Mouse (Mus musculus): ENCODE data around the gene Cytip. TPM values are rescaled to one million over a fixed set of nuclear protein-coding genes. Genes with fewer than 3 reads are reported as not detected.
"Not testable (repeated sequence)": the region's sequence is repeated elsewhere in the genome, so short reads cannot be mapped to it uniquely, and the experiment has no call there.

The Cytip gene
- polyA plus RNA-seq, 1 experiment from 2014 or later: 1.6 TPM

- Histone ChIP-seq H3K9me3 (no peaks in the 10 kb centered on the region), H3K36me3 (no peaks in the 10 kb centered on the region), H3K27me3 (no peaks in the 10 kb centered on the region), H3K4me1 (peaks cover under 1% of the 10 kb centered on the region), H3K27ac (no peak overlapping the region), H3K4me3 (no peak overlapping the region), H3K9ac (no peak overlapping the region), H3K4me2 (replicated peaks) (no peak overlapping the region)
- 82% methylated on average over 1 of the region's 1 CpGs for WGBS
- no peak for ATAC-seq (ENCODE audit: low FRiP score, low read depth)
Measured at GRCm38 (mm10) chr2:58140531-58140930, 54.8 kb downstream of the Cytip start.

- no peaks in the 10 kb centered on the region for H3K36me3 ChIP-seq
- no peak overlapping the region for H3K9ac ChIP-seq
- no peak overlapping the region for H3K27ac ChIP-seq
- no peak for ATAC-seq (ENCODE audit: low FRiP score, low read depth)
- H3K4me1 ChIP-seq: peaks cover 9% of the 10 kb centered on the region
- no peaks in the 10 kb centered on the region for H3K9me3 ChIP-seq
- no peaks in the 10 kb centered on the region for H3K27me3 ChIP-seq
- no peak overlapping the region for H3K4me2 ChIP-seq (replicated peaks)
- H3K4me3 ChIP-seq: no peak overlapping the region
- WGBS: 83% methylated on average over 5 of the region's 5 CpGs
Measured at GRCm38 (mm10) chr2:58138611-58139010, 56.7 kb downstream of the Cytip start.

- Histone ChIP-seq H3K9ac (no peak overlapping the region), H3K27ac (no peak overlapping the region), H3K4me1 (peaks cover 9% of the 10 kb centered on the region), H3K36me3 (no peaks in the 10 kb centered on the region), H3K27me3 (no peaks in the 10 kb centered on the region), H3K9me3 (no peaks in the 10 kb centered on the region), H3K4me2 (replicated peaks) (no peak overlapping the region), H3K4me3 (no peak overlapping the region)
- WGBS: 83% methylated on average over 7 of the region's 7 CpGs
- no peak for ATAC-seq (ENCODE audit: low FRiP score, low read depth)
Measured at GRCm38 (mm10) chr2:58137676-58138075, 57.7 kb downstream of the Cytip start.

GRCm38 (mm10) chr2:58136526-58136925, 58.8 kb downstream of the Cytip start:
- Histone ChIP-seq H3K27me3 (no peaks in the 10 kb centered on the region), H3K9ac (no peak overlapping the region), H3K27ac (no peak overlapping the region), H3K9me3 (no peaks in the 10 kb centered on the region), H3K36me3 (no peaks in the 10 kb centered on the region), H3K4me1 (peaks cover 9% of the 10 kb centered on the region), H3K4me2 (replicated peaks) (no peak overlapping the region), H3K4me3 (no peak overlapping the region)
- WGBS: 88% methylated on average over 4 of the region's 4 CpGs
- ATAC-seq (ENCODE audit: low FRiP score, low read depth): no peak

GRCm38 (mm10) chr2:58135061-58135463, 60.3 kb downstream of the Cytip start:
- Histone ChIP-seq H3K27me3 (no peaks in the 10 kb centered on the region), H3K4me3 (no peak overlapping the region), H3K4me2 (replicated peaks) (no peak overlapping the region), H3K4me1 (peaks cover 9% of the 10 kb centered on the region), H3K9ac (no peak overlapping the region), H3K27ac (peak overlapping the region; percentile 64; the same call in 1 of the 2 replicates), H3K36me3 (no peaks in the 10 kb centered on the region), H3K9me3 (no peaks in the 10 kb centered on the region)
- ATAC-seq (ENCODE audit: low FRiP score, low read depth): peak; percentile 67
- 47% methylated on average over 2 of the region's 2 CpGs for WGBS

- Histone ChIP-seq H3K9ac (no peak overlapping the region), H3K27me3 (no peaks in the 10 kb centered on the region), H3K27ac (no peak overlapping the region), H3K9me3 (no peaks in the 10 kb centered on the region), H3K4me1 (peaks cover 9% of the 10 kb centered on the region), H3K4me2 (replicated peaks) (no peak overlapping the region), H3K36me3 (no peaks in the 10 kb centered on the region), H3K4me3 (no peak overlapping the region)
- no peak for ATAC-seq (ENCODE audit: low FRiP score, low read depth)
- WGBS: 73% methylated on average over 2 of the region's 2 CpGs
Measured at GRCm38 (mm10) chr2:58132597-58132996, 62.7 kb downstream of the Cytip start.

GRCm38 (mm10) chr2:58129903-58130302, 65.4 kb downstream of the Cytip start:
- no peaks in the 10 kb centered on the region for H3K27me3 ChIP-seq
- no peaks in the 10 kb centered on the region for H3K9me3 ChIP-seq
- H3K4me3 ChIP-seq: no peak overlapping the region
- H3K36me3 ChIP-seq: no peaks in the 10 kb centered on the region
- H3K4me1 ChIP-seq: peaks cover 3% of the 10 kb centered on the region
- H3K27ac ChIP-seq: no peak overlapping the region
- WGBS: 81% methylated on average over 5 of the region's 5 CpGs
- no peak overlapping the region for H3K9ac ChIP-seq
- no peak for ATAC-seq (ENCODE audit: low FRiP score, low read depth)
- H3K4me2 ChIP-seq (replicated peaks): no peak overlapping the region

GRCm38 (mm10) chr2:58111105-58111504, 84.2 kb downstream of the Cytip start:
- Histone ChIP-seq H3K9me3 (no peaks in the 10 kb centered on the region), H3K36me3 (no peaks in the 10 kb centered on the region), H3K4me3 (no peak overlapping the region), H3K4me1 (no peaks in the 10 kb centered on the region), H3K27ac (no peak overlapping the region), H3K4me2 (replicated peaks) (no peak overlapping the region), H3K9ac (no peak overlapping the region), H3K27me3 (no peaks in the 10 kb centered on the region)
- no peak for ATAC-seq (ENCODE audit: low FRiP score, low read depth)
- WGBS: 82% methylated on average over 4 of the region's 4 CpGs

- H3K36me3 ChIP-seq; H3K27ac ChIP-seq; H3K4me1 ChIP-seq; H3K9me3 ChIP-seq; H3K4me3 ChIP-seq; H3K27me3 ChIP-seq; H3K4me2 ChIP-seq (replicated peaks); H3K9ac ChIP-seq; ATAC-seq (ENCODE audit: low FRiP score, low read depth): not testable (repeated sequence)
- WGBS: 88% methylated on average over 16 of the region's 16 CpGs
Measured at GRCm38 (mm10) chr2:58107887-58108286, 87.4 kb downstream of the Cytip start.

GRCm38 (mm10) chr2:58107046-58107445, 88.3 kb downstream of the Cytip start:
- no peaks in the 10 kb centered on the region for H3K4me1 ChIP-seq
- 84% methylated on average over 6 of the region's 6 CpGs for WGBS
- H3K9me3 ChIP-seq: no peaks in the 10 kb centered on the region
- no peaks in the 10 kb centered on the region for H3K36me3 ChIP-seq
- H3K27me3 ChIP-seq: no peaks in the 10 kb centered on the region
- no peak overlapping the region for H3K4me3 ChIP-seq
- no peak overlapping the region for H3K9ac ChIP-seq
- H3K4me2 ChIP-seq (replicated peaks): no peak overlapping the region
- ATAC-seq (ENCODE audit: low FRiP score, low read depth): no peak
- no peak overlapping the region for H3K27ac ChIP-seq

- H3K36me3 ChIP-seq: no peaks in the 10 kb centered on the region
- no peaks in the 10 kb centered on the region for H3K27me3 ChIP-seq
- H3K9ac ChIP-seq: no peak overlapping the region
- H3K4me1 ChIP-seq: no peaks in the 10 kb centered on the region
- no peak overlapping the region for H3K4me3 ChIP-seq
- no peak overlapping the region for H3K27ac ChIP-seq
- H3K4me2 ChIP-seq (replicated peaks): no peak overlapping the region
- no peak for ATAC-seq (ENCODE audit: low FRiP score, low read depth)
- no peaks in the 10 kb centered on the region for H3K9me3 ChIP-seq
- 43% methylated on average over 1 of the region's 1 CpGs for WGBS
Measured at GRCm38 (mm10) chr2:58094818-58095217, 100.5 kb downstream of the Cytip start.

GRCm38 (mm10) chr2:58086420-58086819, 108.9 kb downstream of the Cytip start:
- H3K4me2 ChIP-seq (replicated peaks): no peak overlapping the region
- no peak overlapping the region for H3K27ac ChIP-seq
- H3K4me3 ChIP-seq: no peak overlapping the region
- H3K9me3 ChIP-seq: no peaks in the 10 kb centered on the region
- H3K4me1 ChIP-seq: no peaks in the 10 kb centered on the region
- H3K9ac ChIP-seq: no peak overlapping the region
- H3K27me3 ChIP-seq: no peaks in the 10 kb centered on the region
- no peak for ATAC-seq (ENCODE audit: low FRiP score, low read depth)
- 89% methylated on average over 1 of the region's 1 CpGs for WGBS
- H3K36me3 ChIP-seq: no peaks in the 10 kb centered on the region

GRCm38 (mm10) chr2:58079849-58080248, 115.5 kb downstream of the Cytip start:
- H3K4me2 ChIP-seq (replicated peaks): no peak overlapping the region
- ATAC-seq (ENCODE audit: low FRiP score, low read depth): no peak
- H3K4me1 ChIP-seq: no peaks in the 10 kb centered on the region
- H3K4me3 ChIP-seq: no peak overlapping the region
- H3K27me3 ChIP-seq: no peaks in the 10 kb centered on the region
- no peak overlapping the region for H3K9ac ChIP-seq
- H3K9me3 ChIP-seq: no peaks in the 10 kb centered on the region
- WGBS: 63% methylated on average over 1 of the region's 1 CpGs
- H3K36me3 ChIP-seq: no peaks in the 10 kb centered on the region
- no peak overlapping the region for H3K27ac ChIP-seq
